Mouse (Mus musculus) embryo, embryonic 9.5 days (tissue): ENCODE data around the gene Coq6.
"Not testable (repeated sequence)": the region's sequence is repeated elsewhere in the genome, so short reads cannot be mapped to it uniquely, and the experiment has no call there.

Experiments
- DNase-seq: peaks from one replicate; pipeline ENCODE4 v3.0.0-alpha.2; 2017; ENCODE audit errors: extremely low spot score

Gene Coq6

DNA sequence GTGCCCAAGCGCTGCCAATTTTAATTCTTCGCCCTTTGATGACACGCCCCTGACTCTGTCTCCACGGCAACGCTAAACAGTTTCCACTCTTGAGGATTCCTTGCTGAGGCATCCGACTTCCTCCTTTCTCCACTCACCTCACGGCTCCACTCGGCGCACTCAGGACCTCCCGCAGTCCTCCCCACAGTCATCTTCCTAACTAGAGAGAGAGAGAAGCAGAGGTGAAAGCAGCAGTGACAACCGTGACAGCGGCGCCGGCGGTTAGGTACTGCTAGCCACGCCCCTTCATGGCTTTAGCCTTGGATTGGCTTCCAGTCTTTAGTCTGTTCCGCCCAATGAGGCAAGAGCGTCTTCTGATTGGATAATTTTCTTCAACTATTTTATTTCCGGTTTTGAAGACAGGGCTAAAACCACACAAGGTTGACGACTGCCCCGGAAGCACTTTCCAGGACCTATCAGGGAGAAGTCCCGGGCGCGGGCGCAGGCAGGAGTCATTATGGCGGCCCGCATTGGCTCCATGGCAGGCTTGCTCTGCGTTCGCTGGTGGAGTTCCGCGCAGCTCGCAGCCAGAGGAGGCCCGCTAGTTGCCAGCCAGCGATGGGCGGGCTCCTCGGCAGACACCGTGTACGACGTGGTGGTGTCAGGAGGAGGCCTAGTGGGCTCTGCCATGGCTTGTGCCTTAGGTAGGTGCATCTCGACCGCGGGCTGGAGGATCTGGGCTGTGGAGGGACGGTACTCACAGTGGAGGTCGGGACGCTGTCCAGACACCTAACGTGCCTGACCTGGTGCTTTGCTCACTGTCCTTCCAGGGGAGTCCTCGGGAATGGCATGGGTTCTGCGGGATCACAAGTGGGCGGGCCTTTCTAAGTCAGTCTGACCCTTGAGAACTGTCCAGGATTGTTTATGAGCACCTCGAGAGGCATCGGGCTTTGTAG is at the start of gene Coq6, which contains the start of gene Fam161b:
Gene Coq6, plus strand, starts transcription at position 103 of the 935 bp plus-strand sequence.
Gene Fam161b, minus strand, starts transcription at position 279 of the 935 bp plus-strand sequence.
- DNase-seq, result peak; percentile 90

DNA sequence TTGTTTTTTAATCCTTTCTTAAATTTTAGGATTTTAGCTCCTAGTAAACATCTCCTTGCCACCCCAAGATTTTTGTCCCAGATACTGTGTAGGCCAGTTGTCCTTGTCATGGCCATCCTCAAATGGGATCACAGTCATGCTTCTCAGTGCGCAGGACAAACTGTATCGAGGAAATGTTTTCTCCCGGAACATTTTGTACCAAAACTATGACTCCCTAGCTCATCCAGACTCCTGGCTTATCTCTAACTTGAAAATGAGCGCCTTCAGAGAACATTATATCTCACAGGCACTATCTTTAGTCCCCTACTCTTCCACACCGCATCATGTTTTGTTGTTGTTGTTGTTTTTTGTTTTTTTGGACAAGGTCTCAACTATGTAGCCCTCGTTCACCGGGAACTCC is 45.5 kb upstream of the Coq6 start:
- DNase-seq, result no peak

DNA sequence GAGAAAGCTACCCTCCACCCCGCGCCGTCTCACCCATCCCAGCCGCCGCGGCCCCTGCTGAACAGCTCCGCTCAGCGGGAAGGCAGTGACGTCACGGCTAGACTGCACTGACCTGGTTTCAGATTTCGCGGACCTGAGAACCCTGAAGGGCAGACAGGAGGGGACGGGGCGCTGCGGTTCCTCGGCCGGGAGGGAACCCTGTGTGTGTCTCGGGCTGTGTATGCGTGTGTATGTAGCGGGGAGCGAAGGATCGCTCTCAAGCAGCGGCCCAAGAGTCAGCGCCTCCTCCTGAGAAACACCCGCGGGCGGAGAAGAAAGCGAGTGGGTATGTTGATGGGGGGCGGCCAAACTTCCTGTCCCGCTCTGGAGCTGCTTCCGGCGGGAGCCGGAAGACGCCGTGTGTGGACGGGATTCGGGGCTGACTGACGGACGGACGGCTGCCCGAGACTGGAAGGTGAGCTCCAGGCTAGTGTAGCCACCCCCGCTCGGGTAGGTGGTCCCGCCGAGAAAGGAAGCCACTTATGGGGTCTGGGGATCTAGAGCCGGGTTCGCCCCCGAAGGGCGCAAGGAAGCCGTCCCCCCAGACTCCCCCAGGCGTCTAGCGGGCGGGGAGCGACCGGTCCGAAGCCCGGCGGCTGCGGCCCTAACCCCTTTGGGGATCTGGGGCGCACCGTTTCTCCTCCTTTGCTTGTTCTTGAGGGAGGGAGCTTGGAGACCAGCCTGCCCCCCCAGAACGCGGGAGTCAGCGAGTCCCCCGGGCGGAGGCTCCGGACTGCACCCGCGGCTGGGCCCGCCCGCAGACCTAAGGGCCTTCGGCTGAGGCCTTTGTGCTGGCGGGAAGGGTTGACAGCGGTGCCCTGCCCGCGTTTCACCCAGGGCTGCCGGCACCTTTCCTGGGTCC is 44.5 kb upstream of the Coq6 start, which contains the start of gene Zfp410:
Gene Zfp410, plus strand, starts transcription at position 132 of the 901 bp plus-strand sequence.
- peak; percentile 92 for DNase-seq

DNA sequence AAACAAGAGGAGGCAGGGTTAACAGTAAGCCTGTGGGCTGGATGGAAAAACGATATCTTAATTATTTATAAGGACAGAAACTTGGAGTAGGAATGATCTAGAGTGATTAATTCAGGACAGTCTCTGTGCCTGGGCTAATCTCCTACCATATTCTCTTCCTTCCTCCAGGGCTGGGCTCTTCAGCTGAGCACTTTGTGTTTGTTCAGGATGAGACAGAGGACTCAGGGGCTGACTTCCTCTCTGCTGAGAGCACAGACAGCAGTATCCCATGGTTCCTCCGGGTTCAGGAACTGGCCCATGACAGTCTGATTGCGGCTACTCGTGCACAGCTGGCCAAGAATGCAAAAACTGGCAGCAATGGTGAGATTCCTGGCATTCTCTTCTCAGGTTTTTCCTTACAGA is 34.3 kb upstream of the Coq6 start:
- no peak for DNase-seq

DNA sequence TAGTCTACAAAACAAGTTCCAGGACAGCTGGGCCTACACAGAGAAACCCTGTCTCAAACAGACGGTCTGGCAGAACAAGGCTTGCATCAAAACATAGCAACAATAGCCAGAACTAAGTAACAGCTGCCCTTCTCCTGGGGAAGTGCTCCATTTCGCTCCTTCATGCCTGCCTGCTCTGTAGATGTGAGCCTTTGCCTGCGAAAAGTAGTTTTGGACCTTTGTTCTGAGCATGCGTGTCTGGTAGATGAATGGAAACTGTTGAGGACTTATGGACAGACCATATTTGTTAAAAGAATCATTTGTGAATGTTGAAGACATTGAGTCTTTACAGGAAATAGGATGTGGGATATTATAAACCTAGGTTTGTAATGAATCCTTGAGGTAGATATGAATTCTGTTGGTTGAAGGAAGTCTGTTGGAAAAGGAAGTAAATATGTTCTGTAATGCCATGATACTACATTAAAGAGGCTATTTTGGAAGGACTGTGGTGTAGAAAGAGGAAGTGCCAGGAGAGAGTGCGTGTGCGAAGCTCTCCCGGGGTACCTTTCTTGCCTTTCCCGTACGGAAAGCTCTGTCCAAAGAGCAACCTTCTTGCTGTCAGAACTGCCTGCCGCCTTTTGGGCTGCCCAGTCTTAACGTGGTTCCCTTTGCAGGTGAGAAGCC is 24.4 kb upstream of the Coq6 start:
- DNase-seq, result no peak

DNA sequence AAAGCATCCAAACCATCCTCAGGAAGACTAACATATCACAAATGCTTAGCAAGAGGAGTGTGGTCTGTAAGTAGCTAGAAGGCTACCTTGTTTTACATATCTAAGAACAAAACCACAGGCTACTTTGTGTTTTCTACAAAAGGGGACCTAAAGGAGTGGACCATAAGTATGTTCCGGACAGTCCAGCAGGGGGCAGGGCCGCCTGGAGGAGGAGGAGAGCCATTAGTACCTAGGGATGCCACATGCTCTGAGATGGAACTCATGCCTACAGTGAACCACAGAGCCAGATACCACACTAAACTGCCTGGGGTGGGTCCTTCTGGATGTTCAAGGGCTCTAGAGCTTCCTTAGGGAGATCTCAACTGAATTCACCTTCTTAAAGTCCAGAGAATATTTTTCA is 14.3 kb upstream of the Coq6 start:
- peak; percentile 31 for DNase-seq

DNA sequence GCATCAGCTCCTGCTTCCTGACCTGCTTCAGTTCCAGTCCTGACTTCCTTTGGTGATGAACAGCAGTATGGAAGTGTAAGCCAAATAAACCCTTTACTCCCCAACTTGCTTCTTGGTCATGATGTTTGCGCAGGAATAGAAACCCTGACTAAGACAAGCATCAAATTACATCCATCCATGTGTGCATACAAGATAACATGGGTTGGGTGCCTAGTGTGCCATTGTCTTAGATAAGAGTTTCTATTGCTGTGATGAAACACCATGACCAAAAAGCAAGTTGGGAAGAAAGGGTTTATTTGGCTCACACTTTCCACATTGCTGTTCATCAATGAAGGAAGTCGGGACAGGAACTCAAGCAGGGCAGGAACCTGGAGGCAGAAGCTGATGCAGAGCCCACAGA is 2.8 kb upstream of the Coq6 start:
- not testable (repeated sequence) for DNase-seq

DNA sequence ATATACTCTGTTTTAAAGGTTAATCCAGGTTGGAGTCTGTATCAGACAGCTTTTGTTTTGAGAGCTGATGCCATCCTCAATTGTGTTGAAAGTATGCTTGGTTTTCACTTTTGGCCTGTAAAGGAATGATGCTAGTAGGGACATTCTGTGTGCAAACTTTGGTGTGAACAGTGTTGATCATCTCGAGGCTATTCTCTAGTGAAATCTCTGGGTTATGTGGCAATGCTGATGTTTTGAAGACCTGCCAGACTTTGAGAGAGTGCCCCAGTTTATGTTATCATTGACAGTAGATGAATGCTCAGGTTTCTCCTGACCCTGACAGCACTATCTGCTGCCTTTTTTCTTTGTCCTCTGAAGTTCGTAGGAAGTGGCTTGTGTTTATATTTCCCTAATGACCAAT is 1.4 kb downstream of the Coq6 start:
- no peak for DNase-seq

DNA sequence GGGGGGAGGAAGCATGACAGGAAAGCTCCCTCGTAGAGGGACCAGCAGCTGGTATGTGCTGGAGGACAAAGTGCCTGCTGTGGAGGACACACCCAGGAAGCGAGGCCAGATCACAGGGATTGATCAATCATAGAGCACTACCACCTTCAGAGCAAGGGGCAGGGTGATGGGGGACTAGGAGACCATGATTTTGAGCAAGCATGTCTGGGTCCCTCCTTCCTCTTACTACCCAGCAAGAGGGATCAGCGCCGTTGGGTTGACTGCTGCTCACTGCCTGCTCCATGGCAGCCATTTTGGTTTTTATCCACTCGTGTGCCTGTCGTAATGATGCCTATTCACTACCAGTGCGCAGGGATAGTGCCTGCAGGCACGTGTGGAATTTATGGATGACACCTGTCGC is 2.8 kb downstream of the Coq6 start:
- DNase-seq, result no peak

DNA sequence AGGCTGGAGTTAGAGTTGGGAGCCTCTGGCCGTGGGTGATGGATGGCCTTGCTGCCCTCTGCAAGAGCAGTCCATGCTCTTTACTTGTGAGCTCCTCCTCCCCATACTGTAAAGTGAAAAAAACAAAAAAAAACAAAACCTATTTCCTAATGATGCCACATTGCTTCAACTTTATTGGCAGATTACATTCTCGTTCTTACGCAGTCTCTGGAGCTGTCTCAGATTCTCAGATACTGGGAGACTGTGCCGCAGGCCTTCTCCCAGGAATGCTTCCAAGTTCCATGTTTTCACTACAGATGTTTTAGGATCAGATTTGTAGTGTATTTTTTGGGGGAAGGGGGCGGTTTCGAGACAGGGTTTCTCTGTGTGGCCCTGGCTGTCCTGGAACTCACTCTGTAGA is 3.7 kb downstream of the Coq6 start:
- no peak for DNase-seq

DNA sequence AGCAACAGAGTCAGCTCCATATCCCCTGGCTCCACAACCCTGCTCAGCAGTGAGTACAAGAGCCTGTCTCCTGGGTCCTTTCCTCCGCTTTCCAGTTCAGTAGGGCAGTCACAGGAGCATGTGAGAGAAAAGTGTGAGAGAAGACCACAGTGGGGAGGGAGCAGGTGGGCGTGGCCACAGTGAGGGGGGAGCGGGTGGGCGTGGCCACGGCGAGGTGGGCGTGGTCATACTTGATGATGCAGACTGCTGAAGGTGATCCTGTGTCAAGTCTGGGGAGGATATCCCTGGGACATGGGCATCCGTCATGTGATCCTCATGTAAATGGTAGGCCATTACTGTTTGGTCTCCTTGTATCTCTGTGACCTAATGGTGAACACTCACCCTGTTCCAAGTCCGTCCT is 5.5 kb downstream of the Coq6 start:
- no peak for DNase-seq

DNA sequence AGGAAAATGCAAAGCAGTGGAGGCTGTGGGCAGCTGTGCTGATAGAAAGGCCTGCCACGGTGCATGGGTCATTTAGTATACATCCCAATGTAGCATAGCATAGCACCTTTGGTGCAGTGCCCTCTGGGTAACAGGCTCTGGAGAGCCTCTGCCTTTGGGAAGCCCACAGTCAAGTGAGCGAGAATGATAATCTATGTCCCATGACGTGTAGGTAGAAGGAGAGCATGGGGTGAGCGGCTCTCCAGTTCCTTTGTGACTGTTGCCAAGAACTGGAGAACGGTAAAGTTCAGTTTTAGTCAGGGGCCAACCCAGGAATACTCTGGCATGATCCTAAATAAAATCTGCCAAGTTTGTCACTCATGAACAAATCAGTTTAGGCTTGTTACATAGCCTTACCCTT is 10.2 kb downstream of the Coq6 start:
- no peak for DNase-seq

DNA sequence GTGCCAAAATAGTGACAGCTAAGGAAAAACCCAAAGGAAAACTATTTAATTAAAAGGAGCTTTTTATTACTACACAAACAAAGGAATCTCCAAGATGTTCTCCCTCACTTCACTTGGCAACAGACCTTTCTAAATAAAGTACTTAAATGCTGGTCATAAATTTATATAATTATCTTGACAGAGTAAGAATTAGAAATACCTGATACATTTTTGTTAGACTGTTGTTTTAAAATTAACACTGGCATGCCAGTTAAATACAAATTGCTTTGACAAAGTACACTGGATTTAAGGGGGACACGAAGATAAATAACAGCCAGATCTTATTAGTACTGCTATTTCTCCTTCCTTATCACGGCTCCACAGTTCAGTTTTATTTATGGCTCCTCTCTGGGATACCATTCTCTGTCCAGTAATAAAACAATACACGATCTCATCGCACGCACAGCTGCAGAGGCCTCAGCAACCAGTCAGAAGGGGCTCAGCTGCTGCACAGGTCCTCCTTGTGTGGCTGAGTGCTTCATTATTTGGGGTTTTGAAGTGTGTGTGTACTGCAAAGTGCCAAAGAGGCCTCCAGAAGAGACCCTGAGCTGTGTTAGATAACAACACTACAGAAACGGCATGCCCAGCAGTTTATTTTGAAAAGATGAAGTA is 12.5 kb downstream of the Coq6 start:
- DNase-seq, result no peak

DNA sequence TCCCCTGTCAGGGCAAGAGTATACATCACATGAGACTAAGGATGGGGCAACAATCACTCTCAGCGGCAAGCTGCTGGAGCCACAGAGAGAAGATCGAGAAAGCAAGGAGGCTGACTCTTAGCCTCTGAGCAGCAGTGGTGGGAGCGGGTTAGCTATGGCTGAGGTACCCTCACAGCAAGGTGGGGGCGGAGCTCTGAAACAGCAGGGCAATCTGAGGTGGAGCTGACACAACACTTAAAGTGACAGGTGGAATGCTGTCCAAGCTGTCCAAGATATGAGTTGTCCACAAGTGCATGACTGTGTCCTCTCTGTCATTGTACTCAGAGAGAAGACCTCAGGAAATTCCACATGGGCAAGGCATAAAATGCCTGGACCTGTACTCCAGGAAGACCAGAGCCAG is 20.9 kb downstream of the Coq6 start:
- no peak for DNase-seq

DNA sequence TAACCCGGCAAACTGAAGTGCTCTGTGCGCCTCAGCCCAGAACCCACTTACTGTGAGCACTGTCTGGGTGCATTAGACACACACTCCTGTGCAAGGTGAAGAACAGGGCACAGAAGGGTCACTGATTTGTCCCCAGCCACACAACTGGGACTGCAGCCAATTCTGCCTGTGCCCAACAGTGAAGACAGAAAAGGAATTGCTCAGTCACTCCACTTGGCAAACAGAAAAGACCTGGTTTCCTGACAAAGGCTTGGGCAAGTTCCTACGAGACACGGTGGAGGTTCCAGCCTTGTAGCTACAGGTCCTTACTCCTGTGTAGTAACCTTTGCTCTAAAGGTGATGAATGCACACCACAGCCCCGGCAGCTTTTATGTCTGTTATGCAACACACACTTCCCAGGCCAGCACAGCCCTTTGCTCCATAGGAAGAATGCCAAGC is 23.2 kb downstream of the Coq6 start:
- DNase-seq, result no peak

DNA sequence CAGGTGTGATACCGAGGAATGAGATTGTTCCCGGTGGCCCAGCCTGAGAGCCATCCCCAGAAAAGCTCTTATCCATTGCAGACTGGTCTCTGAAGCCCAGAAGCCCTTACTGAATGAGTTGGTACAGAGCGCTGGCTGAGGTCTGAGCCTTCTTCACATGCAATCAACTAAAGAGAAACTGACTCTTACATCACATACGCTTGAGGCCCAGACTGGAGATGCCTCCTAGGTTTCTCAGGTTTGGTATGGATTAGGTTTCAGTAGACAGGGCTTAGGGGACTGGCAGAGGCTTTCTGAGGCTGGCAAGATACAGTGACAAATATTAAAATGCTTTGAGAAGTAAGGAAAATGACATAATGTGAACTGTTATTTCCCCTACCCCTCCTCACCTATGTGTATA is 24.0 kb downstream of the Coq6 start:
- no peak for DNase-seq

DNA sequence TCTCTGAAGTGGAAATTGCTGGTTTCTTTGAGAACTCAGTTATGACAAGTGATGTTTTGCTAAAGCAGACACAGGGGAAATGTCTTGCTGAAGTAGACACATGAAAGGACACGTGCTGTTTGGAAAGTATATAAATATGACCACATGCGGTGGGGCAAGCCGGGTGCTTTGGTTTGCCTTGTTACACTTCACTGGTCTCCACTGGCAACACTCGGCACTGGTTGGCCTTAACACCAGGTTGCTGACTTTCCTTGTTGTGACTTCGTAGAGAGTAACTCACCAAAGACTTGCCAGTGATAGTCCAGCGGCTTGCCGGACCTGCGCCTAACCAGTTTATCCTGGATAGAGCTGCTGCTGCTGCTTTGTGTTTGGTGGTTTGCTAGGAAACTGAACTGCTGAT is 26.6 kb downstream of the Coq6 start:
- no peak for DNase-seq

DNA sequence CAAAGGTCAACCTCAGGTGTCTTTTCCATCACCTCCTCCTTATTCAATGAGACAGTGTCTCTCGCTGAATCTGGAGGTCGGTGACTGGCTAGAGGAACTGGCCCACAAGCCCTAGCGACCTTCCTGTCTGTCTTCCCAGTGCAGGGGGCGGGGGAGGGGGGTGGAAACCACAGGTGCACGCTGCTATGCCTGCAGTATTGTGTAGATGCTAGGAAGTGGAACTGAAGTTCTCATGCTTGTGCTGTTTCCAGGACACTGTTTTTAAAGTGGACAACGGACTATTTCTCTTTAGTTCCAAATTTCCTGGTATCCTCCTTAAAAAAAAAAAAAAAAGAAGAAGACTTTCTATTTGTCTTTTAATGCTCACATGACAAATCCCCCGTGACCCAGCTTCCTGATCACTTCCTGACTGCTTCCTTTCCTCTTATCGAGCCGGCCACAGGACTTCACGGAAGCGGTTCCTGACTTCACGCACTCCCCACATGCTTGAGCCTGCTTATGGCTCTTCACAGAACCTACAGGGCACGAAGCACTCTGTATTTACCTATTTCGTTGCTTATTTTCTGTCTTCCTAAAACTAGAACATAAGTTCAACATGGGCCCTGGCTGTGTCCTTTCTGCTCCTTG is 27.4 kb downstream of the Coq6 start:
- no peak for DNase-seq

DNA sequence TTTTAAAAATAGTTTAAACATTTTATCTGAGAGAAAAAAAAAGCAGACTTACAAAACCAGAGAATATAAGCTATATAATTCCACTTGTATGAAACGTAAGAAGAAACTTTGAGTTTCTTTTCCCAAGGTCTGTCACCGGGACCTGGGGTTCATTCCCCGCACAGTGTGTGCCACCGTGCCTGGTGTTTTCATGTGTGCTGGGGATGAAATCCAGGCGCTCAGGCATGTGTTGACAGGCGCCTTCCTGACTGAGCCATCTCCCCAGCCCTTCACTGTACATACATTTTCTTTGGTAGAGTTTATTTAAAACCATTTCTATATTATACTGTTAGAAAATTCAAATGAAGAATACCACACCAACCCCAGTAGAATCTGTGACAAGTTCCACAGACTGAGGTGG is 28.9 kb downstream of the Coq6 start:
- DNase-seq, result no peak

DNA sequence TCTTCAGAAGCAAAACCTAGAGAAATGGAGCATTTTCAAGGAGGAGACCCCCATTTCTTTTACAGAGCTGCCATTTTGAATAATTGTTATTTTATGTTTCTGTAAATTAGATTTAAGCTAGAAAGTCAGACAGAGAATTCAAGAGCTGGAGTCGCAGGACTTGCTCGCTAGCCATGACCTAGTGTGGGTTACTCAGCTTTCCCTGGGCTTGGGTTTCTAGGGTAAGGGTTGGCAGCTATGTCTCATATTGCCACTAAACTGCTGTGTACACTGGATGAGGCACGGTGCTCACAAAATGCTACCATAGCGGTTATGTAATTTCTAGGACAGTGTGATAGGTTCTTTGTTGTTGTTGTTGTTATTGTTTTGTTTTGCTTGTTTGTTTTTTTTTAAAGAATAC is 31.2 kb downstream of the Coq6 start:
- no peak for DNase-seq

DNA sequence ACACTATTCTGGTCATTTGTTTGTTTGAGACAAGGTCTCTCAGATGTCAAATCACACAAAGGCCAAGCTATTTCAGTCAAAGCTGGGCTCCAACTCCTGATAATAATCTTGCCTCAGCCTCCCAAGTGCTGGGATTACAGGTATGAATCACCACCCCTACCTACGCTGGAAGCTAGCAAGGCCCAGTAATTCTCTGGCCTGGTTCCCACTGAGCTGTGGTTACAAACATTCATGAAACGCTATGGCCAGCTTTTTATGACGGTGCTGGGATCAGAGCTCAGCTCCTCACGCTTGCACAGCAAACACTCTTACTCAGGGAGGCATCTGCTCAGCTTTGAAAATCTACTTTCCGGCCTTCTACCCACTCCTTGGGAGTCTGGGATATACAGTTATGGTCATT is 32.4 kb downstream of the Coq6 start:
- no peak for DNase-seq
